Mouse (Mus musculus) spleen, adult 10 weeks (tissue): ENCODE results near the gene Slc13a2. TPM values are rescaled to one million over a fixed set of nuclear protein-coding genes. Genes with fewer than 3 reads are reported as not detected.

Experiments
- polyA plus RNA-seq: library from polyadenylated mRNA; stranded (reverse); fragments of 350-450 nt; fragmentation: Illumina TruSeq; extraction: RNeasy Lipid Tissue Mini Kit (QIAGEN cat#74804); gene quantifications from one replicate; pipeline ENCODE4 v1.2.3, GENCODE M21; 2015; ENCODE audit warnings: low replicate concordance; ENCODE audit not compliant: insufficient read depth

Gene Slc13a2
- 0.10 TPM for polyA plus RNA-seq

DNA sequence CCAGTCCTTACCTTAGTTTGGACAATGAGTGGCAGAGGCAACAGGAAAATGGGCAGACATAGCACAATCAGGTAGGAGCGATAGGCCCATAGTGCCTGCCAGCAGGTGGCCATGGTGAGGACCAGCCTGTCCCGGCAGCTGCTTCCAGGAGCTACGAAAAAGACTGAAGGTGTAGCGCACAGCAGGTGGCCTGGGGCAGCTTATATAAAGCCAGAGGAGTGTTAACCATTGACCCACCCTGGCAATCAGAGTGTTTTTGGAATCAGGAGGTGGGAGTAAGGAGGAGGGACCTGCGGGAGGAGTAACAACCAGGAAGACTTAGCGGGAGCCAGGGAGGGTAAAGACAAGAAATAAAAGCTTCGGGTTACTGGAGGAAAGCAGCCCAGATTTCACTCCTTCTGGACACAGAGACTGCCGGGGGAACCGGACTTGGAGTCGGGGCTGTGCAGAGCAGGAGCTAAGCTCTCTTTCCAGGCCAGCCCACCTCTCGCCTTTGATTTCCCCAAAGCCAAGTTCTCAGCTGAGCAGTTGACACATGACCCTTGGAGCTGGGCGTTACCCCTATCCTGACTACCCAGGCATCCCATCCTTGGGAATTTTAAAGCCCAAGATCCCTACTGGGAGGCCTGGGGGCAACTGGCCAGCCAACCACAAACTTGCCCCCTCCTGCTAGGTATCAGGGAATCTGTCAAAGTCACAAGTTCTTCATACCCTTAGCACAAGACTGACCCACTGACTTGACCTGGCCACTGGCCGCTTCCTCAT, at the start of gene Slc13a2:
Gene Slc13a2, minus strand, starts transcription at position 163 of the 765 bp plus-strand sequence.

DNA sequence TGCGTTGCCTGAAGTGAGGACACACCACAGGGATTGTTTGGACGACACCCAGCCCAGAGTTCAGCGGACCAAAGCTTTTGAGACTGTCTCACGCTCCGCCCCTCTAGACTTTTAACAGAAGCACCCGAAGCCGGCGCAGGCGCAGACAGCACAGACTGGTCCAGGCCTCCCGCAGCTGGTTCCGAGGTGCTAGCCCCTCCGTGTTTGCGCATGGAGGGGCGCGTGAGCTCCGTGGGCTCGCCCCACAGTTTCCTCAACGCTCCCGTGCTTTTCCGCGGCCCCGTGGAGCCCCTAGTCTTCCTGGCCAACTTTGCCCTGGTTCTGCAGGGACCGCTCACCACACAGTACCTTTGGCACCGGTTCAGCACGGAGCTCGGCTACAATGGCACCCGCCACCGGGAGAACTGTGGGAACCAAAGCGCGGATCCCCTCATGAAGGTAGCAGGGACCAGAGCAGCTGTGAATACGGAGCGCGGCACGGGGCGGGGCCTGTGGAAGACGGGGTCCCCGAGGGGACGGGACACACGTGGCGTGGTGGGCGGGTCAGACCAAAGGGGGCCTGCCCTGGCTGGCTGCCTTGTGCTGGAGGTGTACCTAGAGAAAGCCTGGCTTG, 43.7 kb upstream of the Slc13a2 start, which contains the start of gene Slc46a1:
Gene Slc46a1, plus strand, starts transcription at position 130 of the 613 bp plus-strand sequence.

DNA sequence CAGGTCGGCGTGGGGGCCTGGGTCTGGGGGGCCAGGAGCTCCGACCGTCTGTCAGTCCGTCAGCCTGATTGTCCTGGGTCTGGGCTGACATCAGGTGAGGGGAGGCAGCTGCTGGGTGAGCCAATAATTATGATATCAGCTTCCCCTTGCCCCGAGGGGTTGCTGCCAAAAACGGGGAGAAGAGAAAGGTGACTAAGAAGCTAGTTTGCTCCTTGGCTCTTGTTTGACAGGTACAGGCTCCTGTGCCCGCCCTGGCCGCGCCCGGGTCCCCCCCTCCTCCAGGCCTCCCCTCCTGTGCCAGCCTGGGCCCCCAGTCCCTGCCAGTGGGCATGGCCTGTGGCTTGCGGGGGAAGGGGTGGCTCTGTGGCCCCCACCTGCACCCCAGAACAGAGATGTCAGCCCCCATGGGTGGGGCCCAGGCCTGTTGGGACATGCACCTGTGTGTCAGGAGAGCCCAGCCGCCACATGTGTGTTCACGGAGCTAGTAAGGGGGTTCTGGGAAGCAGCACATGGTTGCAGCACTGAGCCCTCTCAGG, 35.4 kb downstream of the Slc13a2 start, which contains the start of gene Foxn1:
Gene Foxn1, minus strand, starts transcription at position 51 of the 536 bp plus-strand sequence.

Other genes starting within 250 kb of the Slc13a2 start
- 16.1 TPM for gene Nek8, start 245.5 kb downstream of the Slc13a2 start, polyA plus RNA-seq
- gene Tlcd1, start 245.5 kb downstream of the Slc13a2 start, polyA plus RNA-seq, result 8.4 TPM
- gene Rpl23a, start 238.6 kb downstream of the Slc13a2 start, polyA plus RNA-seq, result 3,603 TPM
- gene Rab34, start 233.8 kb downstream of the Slc13a2 start, polyA plus RNA-seq, result 9.5 TPM
- gene Proca1, start 228.8 kb downstream of the Slc13a2 start, polyA plus RNA-seq, result 4.3 TPM
- 91.3 TPM for gene Sdf2, start 176.5 kb downstream of the Slc13a2 start, polyA plus RNA-seq
- gene Supt6, start 176.2 kb downstream of the Slc13a2 start, polyA plus RNA-seq, result 44.0 TPM
- gene 2610507B11Rik, start 160.5 kb downstream of the Slc13a2 start, polyA plus RNA-seq, result 107 TPM
- 0.95 TPM for gene BC030499, start 131.4 kb downstream of the Slc13a2 start, polyA plus RNA-seq
- gene Spag5, start 120.7 kb downstream of the Slc13a2 start, polyA plus RNA-seq, result 12.5 TPM
- 4.3 TPM for gene Aldoc, start 99.2 kb downstream of the Slc13a2 start, polyA plus RNA-seq
- gene Pigs, start 93.8 kb downstream of the Slc13a2 start, polyA plus RNA-seq, result 24.8 TPM
- gene Unc119, start 78.7 kb downstream of the Slc13a2 start, polyA plus RNA-seq, result 35.6 TPM
- not detected for gene Foxn1, start 35.7 kb downstream of the Slc13a2 start, polyA plus RNA-seq
- 0.91 TPM for gene Slc46a1, start 43.5 kb upstream of the Slc13a2 start, polyA plus RNA-seq
- 0.37 TPM for gene Sarm1, start 75.5 kb upstream of the Slc13a2 start, polyA plus RNA-seq
- gene Vtn, start 76.9 kb upstream of the Slc13a2 start, polyA plus RNA-seq, result not detected
- not detected for gene Sebox, start 81.2 kb upstream of the Slc13a2 start, polyA plus RNA-seq
- gene Tmem199, start 90.0 kb upstream of the Slc13a2 start, polyA plus RNA-seq, result 41.9 TPM
- gene Poldip2, start 90.0 kb upstream of the Slc13a2 start, polyA plus RNA-seq, result 32.6 TPM
- 27.4 TPM for gene Tnfaip1, start 114.1 kb upstream of the Slc13a2 start, polyA plus RNA-seq
- gene Ift20, start 114.1 kb upstream of the Slc13a2 start, polyA plus RNA-seq, result 58.4 TPM
- 14.5 TPM for gene Tmem97, start 128.6 kb upstream of the Slc13a2 start, polyA plus RNA-seq